Mouse (Mus musculus): ENCODE results near the gene Pbld2. TPM values are rescaled to one million over a fixed set of nuclear protein-coding genes. Genes with fewer than 3 reads are reported as not detected.
"Not testable (repeated sequence)": the region's sequence is repeated elsewhere in the genome, so short reads cannot be mapped to it uniquely, and the experiment has no call there.

Pbld2 gene
- polyA plus RNA-seq, 1 experiment: 0.11 TPM

GRCm38 (mm10) chr10:63049106-63049505 is 25.0 kb downstream of the Pbld2 start:
- Histone ChIP-seq H3K4me3 (ENCODE audit: insufficient read depth, poor library complexity, severe bottlenecking) (no peak overlapping the region), H3ac (ENCODE audit: control insufficient read depth, insufficient read length, low read depth) (no peak overlapping the region), H3K36me3 (ENCODE audit: control insufficient read depth, insufficient read depth) (no peaks in the 10 kb centered on the region), H3K27me3 (ENCODE audit: control insufficient read depth, insufficient read depth, insufficient read length) (peaks cover 6% of the 10 kb centered on the region), H3K79me2 (ENCODE audit: control insufficient read depth, insufficient read depth) (no peaks in the 10 kb centered on the region), H3K79me3 (ENCODE audit: low read depth) (no peaks in the 10 kb centered on the region)
- TF ChIP-seq CEBPB (IDR thresholded peaks at IDR 0.05; ENCODE audit: low read depth): no peak
- TF ChIP-seq MAX (IDR thresholded peaks at IDR 0.05): no peak
- no peak for TF ChIP-seq USF1 (IDR thresholded peaks at IDR 0.05; ENCODE audit: low read depth)
- TF ChIP-seq FOSL1 (IDR thresholded peaks at IDR 0.05; ENCODE audit: insufficient read depth, low read length, poor library complexity, severe bottlenecking): no peak
- no peak for TF ChIP-seq CTCF (IDR thresholded peaks at IDR 0.05; ENCODE audit: control insufficient read depth, insufficient read depth, insufficient read length)
- no peak for TF ChIP-seq MYOG (IDR thresholded peaks at IDR 0.05; ENCODE audit: control insufficient read depth, extremely low read depth, insufficient read length)
- TF ChIP-seq MYOD1 (IDR thresholded peaks at IDR 0.05; ENCODE audit: control insufficient read depth, insufficient read length, low read depth): no peak

- H3ac ChIP-seq (ENCODE audit: control insufficient read depth, insufficient read length, low read depth): no peak overlapping the region
- H3K27me3 ChIP-seq (ENCODE audit: control insufficient read depth, insufficient read depth, insufficient read length): no peaks in the 10 kb centered on the region
- no peaks in the 10 kb centered on the region for H3K79me2 ChIP-seq (ENCODE audit: control insufficient read depth, insufficient read depth)
- no peaks in the 10 kb centered on the region for H3K79me3 ChIP-seq (ENCODE audit: low read depth)
- H3K4me3 ChIP-seq (ENCODE audit: insufficient read depth, poor library complexity, severe bottlenecking): no peak overlapping the region
- TF ChIP-seq CTCF (IDR thresholded peaks at IDR 0.05; ENCODE audit: control insufficient read depth, insufficient read depth, insufficient read length): no peak
- TF ChIP-seq MAX (IDR thresholded peaks at IDR 0.05): no peak
- TF ChIP-seq MYOD1 (IDR thresholded peaks at IDR 0.05; ENCODE audit: control insufficient read depth, insufficient read length, low read depth): no peak
- TF ChIP-seq FOSL1 (IDR thresholded peaks at IDR 0.05; ENCODE audit: insufficient read depth, low read length, poor library complexity, severe bottlenecking): no peak
- TF ChIP-seq MYOG (IDR thresholded peaks at IDR 0.05; ENCODE audit: control insufficient read depth, extremely low read depth, insufficient read length): no peak
- TF ChIP-seq CEBPB (IDR thresholded peaks at IDR 0.05; ENCODE audit: low read depth): no peak
- no peaks in the 10 kb centered on the region for H3K36me3 ChIP-seq (ENCODE audit: control insufficient read depth, insufficient read depth)
Measured at GRCm38 (mm10) chr10:63051267-63051666, 27.2 kb downstream of the Pbld2 start.

- no peaks in the 10 kb centered on the region for H3K36me3 ChIP-seq (ENCODE audit: control insufficient read depth, insufficient read depth)
- no peak overlapping the region for H3K4me3 ChIP-seq (ENCODE audit: insufficient read depth, poor library complexity, severe bottlenecking)
- TF ChIP-seq CEBPB (IDR thresholded peaks at IDR 0.05; ENCODE audit: low read depth) (no peak), CTCF (IDR thresholded peaks at IDR 0.05; ENCODE audit: control insufficient read depth, insufficient read depth, insufficient read length) (no peak), MYOD1 (IDR thresholded peaks at IDR 0.05; ENCODE audit: control insufficient read depth, insufficient read length, low read depth) (no peak), USF1 (IDR thresholded peaks at IDR 0.05; ENCODE audit: low read depth) (no peak), FOSL1 (IDR thresholded peaks at IDR 0.05; ENCODE audit: insufficient read depth, low read length, poor library complexity, severe bottlenecking) (no peak), MYOG (IDR thresholded peaks at IDR 0.05; ENCODE audit: control insufficient read depth, extremely low read depth, insufficient read length) (no peak), MAX (IDR thresholded peaks at IDR 0.05) (no peak)
- H3K79me3 ChIP-seq (ENCODE audit: low read depth): no peaks in the 10 kb centered on the region
- no peaks in the 10 kb centered on the region for H3K79me2 ChIP-seq (ENCODE audit: control insufficient read depth, insufficient read depth)
- H3ac ChIP-seq (ENCODE audit: control insufficient read depth, insufficient read length, low read depth): no peak overlapping the region
- H3K27me3 ChIP-seq (ENCODE audit: control insufficient read depth, insufficient read depth, insufficient read length): peaks cover 3% of the 10 kb centered on the region
Measured at GRCm38 (mm10) chr10:63052011-63052410, 27.9 kb downstream of the Pbld2 start.

GRCm38 (mm10) chr10:63053007-63053406 is 28.9 kb downstream of the Pbld2 start:
- Histone ChIP-seq H3K4me3 (ENCODE audit: insufficient read depth, poor library complexity, severe bottlenecking) (no peak overlapping the region), H3K36me3 (ENCODE audit: control insufficient read depth, insufficient read depth) (no peaks in the 10 kb centered on the region), H3ac (ENCODE audit: control insufficient read depth, insufficient read length, low read depth) (no peak overlapping the region), H3K79me2 (ENCODE audit: control insufficient read depth, insufficient read depth) (no peaks in the 10 kb centered on the region), H3K27me3 (ENCODE audit: control insufficient read depth, insufficient read depth, insufficient read length) (peaks cover 9% of the 10 kb centered on the region), H3K79me3 (ENCODE audit: low read depth) (no peaks in the 10 kb centered on the region)
- no peak for TF ChIP-seq FOSL1 (IDR thresholded peaks at IDR 0.05; ENCODE audit: insufficient read depth, low read length, poor library complexity, severe bottlenecking)
- TF ChIP-seq MAX (IDR thresholded peaks at IDR 0.05): no peak
- TF ChIP-seq USF1 (IDR thresholded peaks at IDR 0.05; ENCODE audit: low read depth): no peak
- no peak for TF ChIP-seq CTCF (IDR thresholded peaks at IDR 0.05; ENCODE audit: control insufficient read depth, insufficient read depth, insufficient read length)
- TF ChIP-seq CEBPB (IDR thresholded peaks at IDR 0.05; ENCODE audit: low read depth): no peak
- no peak for TF ChIP-seq MYOD1 (IDR thresholded peaks at IDR 0.05; ENCODE audit: control insufficient read depth, insufficient read length, low read depth)
- no peak for TF ChIP-seq MYOG (IDR thresholded peaks at IDR 0.05; ENCODE audit: control insufficient read depth, extremely low read depth, insufficient read length)

GRCm38 (mm10) chr10:63054071-63054470 is 30.0 kb downstream of the Pbld2 start:
- H3K79me2 ChIP-seq (ENCODE audit: control insufficient read depth, insufficient read depth); H3ac ChIP-seq (ENCODE audit: control insufficient read depth, insufficient read length, low read depth); H3K4me3 ChIP-seq (ENCODE audit: insufficient read depth, poor library complexity, severe bottlenecking); H3K79me3 ChIP-seq (ENCODE audit: low read depth); H3K36me3 ChIP-seq (ENCODE audit: control insufficient read depth, insufficient read depth): not testable (repeated sequence)
- peaks cover 13% of the 10 kb centered on the region for H3K27me3 ChIP-seq (ENCODE audit: control insufficient read depth, insufficient read depth, insufficient read length)

GRCm38 (mm10) chr10:63054586-63054985 is 30.5 kb downstream of the Pbld2 start:
- TF ChIP-seq CEBPB (IDR thresholded peaks at IDR 0.05; ENCODE audit: low read depth) (no peak), USF1 (IDR thresholded peaks at IDR 0.05; ENCODE audit: low read depth) (no peak), CTCF (IDR thresholded peaks at IDR 0.05; ENCODE audit: control insufficient read depth, insufficient read depth, insufficient read length) (no peak), MYOD1 (IDR thresholded peaks at IDR 0.05; ENCODE audit: control insufficient read depth, insufficient read length, low read depth) (no peak), FOSL1 (IDR thresholded peaks at IDR 0.05; ENCODE audit: insufficient read depth, low read length, poor library complexity, severe bottlenecking) (no peak), MYOG (IDR thresholded peaks at IDR 0.05; ENCODE audit: control insufficient read depth, extremely low read depth, insufficient read length) (no peak), MAX (IDR thresholded peaks at IDR 0.05) (no peak)
- no peaks in the 10 kb centered on the region for H3K36me3 ChIP-seq (ENCODE audit: control insufficient read depth, insufficient read depth)
- H3K79me2 ChIP-seq (ENCODE audit: control insufficient read depth, insufficient read depth): no peaks in the 10 kb centered on the region
- no peak overlapping the region for H3ac ChIP-seq (ENCODE audit: control insufficient read depth, insufficient read length, low read depth)
- peaks cover 15% of the 10 kb centered on the region for H3K27me3 ChIP-seq (ENCODE audit: control insufficient read depth, insufficient read depth, insufficient read length)
- H3K4me3 ChIP-seq (ENCODE audit: insufficient read depth, poor library complexity, severe bottlenecking): no peak overlapping the region
- no peaks in the 10 kb centered on the region for H3K79me3 ChIP-seq (ENCODE audit: low read depth)
